Mouse (Mus musculus): ENCODE results near the gene Cda.

Cda gene

GRCm38 (mm10) chr4:138303742-138304141 lies 64.0 kb downstream of the Cda start:
- DNase-seq = no peak

DNA sequence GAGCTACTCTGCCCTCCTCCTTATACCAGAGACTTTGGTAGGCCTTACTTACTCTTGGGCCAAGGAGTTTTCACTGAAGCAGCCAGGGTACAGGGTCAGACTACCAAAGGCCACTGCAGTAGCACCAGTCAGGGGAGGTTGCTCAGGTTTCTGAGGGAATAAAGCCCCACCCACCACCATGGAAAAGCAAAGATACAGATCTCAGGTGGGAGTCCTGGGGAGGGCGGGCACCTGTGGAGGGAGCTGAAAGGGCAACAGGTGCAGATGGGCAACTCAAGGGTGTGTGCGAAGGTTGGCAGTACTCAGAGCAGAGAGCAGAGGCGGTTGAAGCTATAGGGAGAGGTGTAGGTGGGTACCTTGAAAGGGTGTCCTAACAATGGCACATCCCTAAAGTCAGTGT lies 64.8 kb downstream of the Cda start:
- no peak for DNase-seq

GRCm38 (mm10) chr4:138301271-138301780 lies 66.5 kb downstream of the Cda start:
- no peak for DNase-seq

DNA sequence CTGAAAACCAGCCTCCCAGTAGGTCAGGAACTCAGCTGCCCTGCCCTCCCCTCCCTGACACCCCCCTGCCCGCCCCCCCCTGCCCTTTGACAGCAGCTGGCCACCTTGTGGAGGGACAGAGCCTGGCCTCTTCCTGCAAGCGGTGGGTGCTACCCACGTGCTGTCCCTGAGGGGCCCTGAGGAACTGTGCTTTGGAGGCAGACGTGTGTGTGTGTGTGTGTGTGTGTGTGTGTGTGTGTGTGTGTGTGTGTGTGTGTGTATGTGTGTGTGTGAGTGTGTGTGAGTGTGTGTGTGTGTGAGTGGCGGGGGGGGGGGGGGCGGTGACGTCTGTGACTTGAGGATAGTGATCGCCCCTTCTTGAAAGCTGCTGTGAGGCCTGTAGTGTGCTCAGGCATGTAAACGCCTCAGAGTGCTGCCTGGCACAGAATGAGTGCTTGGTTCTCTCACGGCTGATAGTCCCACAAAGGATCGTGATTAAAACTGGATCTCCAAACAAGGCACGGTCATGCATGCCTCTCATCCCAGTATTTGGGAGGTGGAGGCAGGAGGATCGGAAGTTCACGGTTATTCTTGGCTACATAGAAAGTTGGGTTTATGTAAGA lies 73.7 kb downstream of the Cda start:
- DNase-seq = no peak

DNA sequence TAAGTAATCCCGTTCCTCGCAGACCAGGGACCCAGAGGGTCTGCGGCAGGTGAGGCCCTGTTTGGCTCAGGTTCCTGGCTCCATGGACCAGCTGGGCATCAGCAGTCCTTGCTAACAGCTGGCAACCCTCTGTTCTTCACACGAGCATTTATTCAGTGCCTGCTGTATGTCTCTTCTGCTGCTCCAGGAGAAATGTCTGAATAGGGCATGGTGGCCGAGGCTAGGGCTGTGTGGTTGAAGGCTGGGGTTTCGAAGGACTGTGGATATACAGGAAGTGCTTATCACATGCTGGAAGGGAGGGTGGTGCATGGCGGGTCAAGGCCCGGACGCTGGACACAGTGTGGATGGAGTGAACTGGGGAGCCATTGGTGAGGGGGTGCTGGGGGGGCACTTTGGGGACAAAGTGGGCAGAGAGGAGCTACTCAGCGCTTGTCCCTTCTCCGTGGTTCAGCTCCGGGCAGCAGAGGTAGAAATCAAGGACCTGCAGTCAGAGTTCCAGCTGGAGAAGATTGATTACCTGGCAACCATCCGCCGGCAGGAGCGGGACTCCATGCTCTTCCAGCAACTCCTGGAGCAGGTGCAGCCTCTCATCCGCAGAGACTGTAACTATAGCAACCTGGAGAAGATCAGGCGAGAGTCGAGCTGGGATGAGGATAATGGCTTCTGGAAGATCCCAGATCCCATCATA lies 74.4 kb downstream of the Cda start:
- no peak for DNase-seq

GRCm38 (mm10) chr4:138292028-138292427 lies 75.8 kb downstream of the Cda start:
- DNase-seq = no peak

- DNase-seq = no peak
Measured at GRCm38 (mm10) chr4:138288691-138289090, 79.1 kb downstream of the Cda start.

Data from kidney, postnatal 14 days (tissue).